Mouse (Mus musculus) limb, embryonic 13.5 days (tissue): ENCODE results near the gene Actr6. TPM values are rescaled to one million over a fixed set of nuclear protein-coding genes. Genes with fewer than 3 reads are reported as not detected.

ENCODE experiments used
- ATAC-seq: fragments of 200-750 bp; cut with Nextera tagmentation; 2 replicates; pipeline ENCODE4 v1.8.0; 2017; ENCODE audit warnings: low read depth, moderate number of reproducible peaks, moderate TSS enrichment; ENCODE audit not compliant: low FRiP score
- H3K27ac ChIP-seq: fragments of 300-500 bp; sonication (generic); 2 replicates; pipeline ENCODE4 v1.5.1; 2015; ENCODE audit warnings: inconsistent platforms, mild to moderate bottlenecking, moderate library complexity
- H3K27me3 ChIP-seq: fragments of 300-500 bp; sonication (generic); 2 replicates; pipeline ENCODE4 v1.6.1; 2015; ENCODE audit warnings: mild to moderate bottlenecking, inconsistent platforms
- H3K36me3 ChIP-seq: fragments of 300-500 bp; sonication (generic); 2 replicates; pipeline ENCODE4 v1.6.1; 2015; ENCODE audit warnings: inconsistent platforms, mild to moderate bottlenecking, moderate library complexity
- H3K4me1 ChIP-seq: fragments of 300-500 bp; sonication (generic); 2 replicates; pipeline ENCODE4 v1.6.1; 2015; ENCODE audit warnings: inconsistent platforms
- H3K4me2 ChIP-seq: fragments of 300-500 bp; sonication (generic); replicated peaks from 2 replicates; pipeline ENCODE4 v1.6.1; 2015; ENCODE audit warnings: inconsistent platforms, mild to moderate bottlenecking, moderate library complexity
- H3K4me3 ChIP-seq: fragments of 300-500 bp; sonication (generic); 2 replicates; pipeline ENCODE4 v1.5.1; 2015; ENCODE audit warnings: moderate library complexity, mild to moderate bottlenecking, inconsistent platforms
- H3K9ac ChIP-seq: fragments of 300-500 bp; sonication (generic); 2 replicates; pipeline ENCODE4 v1.6.1; 2015; ENCODE audit warnings: mild to moderate bottlenecking, inconsistent platforms
- H3K9me3 ChIP-seq: fragments of 300-500 bp; sonication (generic); 2 replicates; pipeline ENCODE4 v1.6.1; 2016; ENCODE audit warnings: inconsistent platforms
- WGBS: fragments of 180-500 bp; shearing (Covaris S2); methylation state at CpG from one replicate; pipeline ENCODE4 v1.1.7; 2015; 5-methylcytosine and 5-hydroxymethylcytosine counted together
- polyA plus RNA-seq: library from polyadenylated mRNA; unstranded; fragments of >200 nt; fragmentation: Nextera tagmentation; extraction: Ambion mirVana; gene quantifications from 2 replicates; pipeline ENCODE4 v1.2.1, GENCODE M21; 2015

Actr6 gene
- polyA plus RNA-seq, 1 experiment from 2014 or later: 41.8 TPM

GRCm38 (mm10) chr10:89667571-89667970 lies 64.5 kb downstream of the Actr6 start:
- Histone ChIP-seq H3K4me3 (no peak overlapping the region), H3K9me3 (no peaks in the 10 kb centered on the region), H3K4me1 (no peaks in the 10 kb centered on the region), H3K9ac (no peak overlapping the region), H3K4me2 (no peak overlapping the region), H3K36me3 (peaks cover 3% of the 10 kb centered on the region), H3K27ac (no peak overlapping the region), H3K27me3 (no peaks in the 10 kb centered on the region)
- 86% methylated on average over 7 of the region's 7 CpGs for WGBS
- no peak for ATAC-seq

GRCm38 (mm10) chr10:89665679-89666078 lies 66.4 kb downstream of the Actr6 start:
- Histone ChIP-seq H3K36me3 (peaks cover 15% of the 10 kb centered on the region), H3K27ac (no peak overlapping the region), H3K4me3 (no peak overlapping the region), H3K4me1 (no peaks in the 10 kb centered on the region), H3K4me2 (no peak overlapping the region), H3K9ac (no peak overlapping the region), H3K27me3 (no peaks in the 10 kb centered on the region), H3K9me3 (no peaks in the 10 kb centered on the region)
- ATAC-seq: no peak
- 92% methylated on average over 9 of the region's 9 CpGs for WGBS

GRCm38 (mm10) chr10:89664977-89665645 lies 67.0 kb downstream of the Actr6 start:
- Histone ChIP-seq H3K27me3 (no peaks in the 10 kb centered on the region), H3K9ac (no peak overlapping the region), H3K27ac (no peak overlapping the region), H3K9me3 (no peaks in the 10 kb centered on the region), H3K4me2 (no peak overlapping the region), H3K4me3 (no peak overlapping the region), H3K4me1 (no peaks in the 10 kb centered on the region), H3K36me3 (peaks cover 19% of the 10 kb centered on the region)
- 93% methylated on average over 8 of the region's 8 CpGs for WGBS
- no peak for ATAC-seq

Other genes with a start within 250 kb of the Actr6 start
- not detected in 2 replicates for gene Nr1h4, start 198.7 kb downstream of the Actr6 start, polyA plus RNA-seq
- gene Slc17a8, start 111.0 kb downstream of the Actr6 start, polyA plus RNA-seq: 0.06 TPM in 1 of 2 replicates, not detected in the other
- 7.4 and 8.0 TPM in 2 replicates for gene Scyl2, start 46.0 kb downstream of the Actr6 start, polyA plus RNA-seq
- 26.3 and 28.0 TPM in 2 replicates for gene Uhrf1bp1l, start 12.7 kb upstream of the Actr6 start, polyA plus RNA-seq
- 2.9 and 4.1 TPM in 2 replicates for gene Anks1b, start 141.2 kb upstream of the Actr6 start, polyA plus RNA-seq